Mouse (Mus musculus) ES-Bruce4 (cell line): ENCODE results near the gene 4930442H23Rik. TPM values are rescaled to one million over a fixed set of nuclear protein-coding genes. Genes with fewer than 3 reads are reported as not detected.
"Not testable (repeated sequence)": the region's sequence is repeated elsewhere in the genome, so short reads cannot be mapped to it uniquely, and the experiment has no call there.

ENCODE experiments used
- H3K27ac ChIP-seq: 2 replicates; pipeline ENCODE4 v1.5.1; 2012; ENCODE audit warnings: low read length, inconsistent platforms; ENCODE audit not compliant: insufficient read depth
- H3K27me3 ChIP-seq: 2 replicates; pipeline ENCODE4 v1.6.1; 2012; ENCODE audit warnings: mild to moderate bottlenecking, low read length, inconsistent platforms; ENCODE audit not compliant: control insufficient read depth, poor library complexity, insufficient read depth, severe bottlenecking
- H3K36me3 ChIP-seq: 2 replicates; pipeline ENCODE4 v1.6.1; 2012; ENCODE audit warnings: inconsistent platforms, mild to moderate bottlenecking, low read length, moderate library complexity; ENCODE audit not compliant: control insufficient read depth, poor library complexity, insufficient read depth, severe bottlenecking
- H3K4me1 ChIP-seq: one replicate; pipeline ENCODE4 v1.8.1; 2011; ENCODE audit warnings: low read length; ENCODE audit not compliant: control insufficient read depth, insufficient read depth
- H3K4me3 ChIP-seq: 2 replicates; pipeline ENCODE4 v1.5.1; 2011; ENCODE audit warnings: low read depth, mild to moderate bottlenecking, low read length
- H3K9ac ChIP-seq: 2 replicates; pipeline ENCODE4 v1.6.1; 2012; ENCODE audit warnings: low read depth, mild to moderate bottlenecking, inconsistent platforms; ENCODE audit not compliant: poor library complexity, severe bottlenecking
- H3K9me3 ChIP-seq: replicated peaks from 2 replicates; pipeline ENCODE4 v1.6.1; 2012; ENCODE audit warnings: mild to moderate bottlenecking, low read length, inconsistent platforms; ENCODE audit not compliant: control insufficient read depth, poor library complexity, insufficient read depth, severe bottlenecking
- CTCF ChIP-seq: IDR thresholded peaks from one replicate; pipeline ENCODE4 v1.8.1; 2011; ENCODE audit warnings: low read depth, low read length
- EP300 ChIP-seq: IDR thresholded peaks from 2 replicates; pipeline ENCODE4 v1.6.1; 2011; ENCODE audit warnings: low read depth, low read length; ENCODE audit not compliant: insufficient read depth
- POLR2A ChIP-seq: IDR thresholded peaks from one replicate; pipeline ENCODE4 v1.8.1; 2011; ENCODE audit warnings: low read length; ENCODE audit not compliant: insufficient read depth
- polyA plus RNA-seq: library from polyadenylated mRNA; stranded (reverse); fragments of >200 nt; gene quantifications from 2 replicates; pipeline ENCODE4 v1.2.4, GENCODE M21; 2011; ENCODE audit warnings: low read depth; ENCODE audit not compliant: missing spikeins, insufficient read depth, insufficient read length

The 4930442H23Rik gene
- polyA plus RNA-seq, 1 experiment = not detected

GRCm38 (mm10) chr10:81176466-81177271 is 7.0 kb downstream of the 4930442H23Rik start, which contains the start of gene Eef2:
TSS of gene Eef2 (plus strand) at chr10:81176631.
- Histone ChIP-seq H3K4me3 (peak within 1 kb of the TSS; percentile 70), H3K9ac (peak within 1 kb of the TSS; percentile 93), H3K4me1 (no peaks in the 10 kb centered on the region), H3K27ac (peak within 1 kb of the TSS; percentile 49), H3K9me3 (no peaks in the 10 kb centered on the region), H3K27me3 (no peaks in the 10 kb centered on the region), H3K36me3 (peaks cover 48% of the 10 kb centered on the region)
- TF ChIP-seq POLR2A = no peak
- TF ChIP-seq EP300 = no peak
- TF ChIP-seq CTCF = no peak

- Histone ChIP-seq H3K27ac (peak overlapping the region; percentile 39), H3K4me1 (no peaks in the 10 kb centered on the region)
- TF ChIP-seq CTCF = no peak
- no peak for TF ChIP-seq EP300
- TF ChIP-seq POLR2A = no peak
Measured at GRCm38 (mm10) chr10:81175936-81176465, 7.6 kb downstream of the 4930442H23Rik start.

GRCm38 (mm10) chr10:81175345-81175701 is 8.3 kb downstream of the 4930442H23Rik start:
- peak overlapping the region; percentile 37; the same call in 1 of the 2 replicates for H3K9ac ChIP-seq
- H3K4me1 ChIP-seq, H3K9me3 ChIP-seq, H3K4me3 ChIP-seq, H3K27me3 ChIP-seq: not testable (repeated sequence)
- H3K36me3 ChIP-seq = peaks cover 34% of the 10 kb centered on the region
- peak overlapping the region; percentile 39; the same call in 1 of the 2 replicates for H3K27ac ChIP-seq

More at GRCm38 (mm10) chr10:81175936-81176465, 7.6 kb downstream of the 4930442H23Rik start:
- H3K9ac ChIP-seq = peak overlapping the region; percentile 37; the same call in 1 of the 2 replicates
- no peaks in the 10 kb centered on the region for H3K9me3 ChIP-seq
- H3K36me3 ChIP-seq = peaks cover 41% of the 10 kb centered on the region
- peak overlapping the region; percentile 55 for H3K4me3 ChIP-seq
- H3K27me3 ChIP-seq = no peaks in the 10 kb centered on the region

GRCm38 (mm10) chr10:81174617-81175344 is 8.9 kb downstream of the 4930442H23Rik start:
- Histone ChIP-seq H3K9ac (peak overlapping the region; percentile 37), H3K9me3 (no peaks in the 10 kb centered on the region), H3K4me3 (peak overlapping the region; percentile 68), H3K27ac (peak overlapping the region; percentile 64), H3K4me1 (no peaks in the 10 kb centered on the region), H3K36me3 (peaks cover 29% of the 10 kb centered on the region), H3K27me3 (no peaks in the 10 kb centered on the region)
- TF ChIP-seq CTCF (no peak), EP300 (no peak), POLR2A (no peak)

GRCm38 (mm10) chr10:81173132-81173531 is 10.5 kb downstream of the 4930442H23Rik start:
- H3K4me3 ChIP-seq = peak overlapping the region; percentile 44
- H3K9ac ChIP-seq = peak overlapping the region; percentile 29
- H3K27ac ChIP-seq = peak overlapping the region; percentile 79
- H3K36me3 ChIP-seq = peaks cover 13% of the 10 kb centered on the region
- no peaks in the 10 kb centered on the region for H3K27me3 ChIP-seq
- no peaks in the 10 kb centered on the region for H3K4me1 ChIP-seq
- TF ChIP-seq EP300 (no peak), POLR2A (no peak), CTCF (no peak)
- H3K9me3 ChIP-seq = no peaks in the 10 kb centered on the region

- H3K9me3 ChIP-seq, H3K27ac ChIP-seq, H3K27me3 ChIP-seq, H3K4me1 ChIP-seq, H3K36me3 ChIP-seq: not testable (repeated sequence)
- Histone ChIP-seq H3K4me3 (0 out of 2 replicates have a peak overlapping the region, but pooled peaks have one; percentile 29), H3K9ac (peak overlapping the region; percentile 35; the same call in 1 of the 2 replicates)
Measured at GRCm38 (mm10) chr10:81169411-81169900, 14.2 kb downstream of the 4930442H23Rik start.
